Mouse (Mus musculus) large intestine, adult 2 months (tissue): ENCODE data around the gene Ece2. TPM values are rescaled to one million over a fixed set of nuclear protein-coding genes. Genes with fewer than 3 reads are reported as not detected.
A peak's percentile ranks its signal among the peaks of the same experiment; 100 is the strongest.

Experiments used
- DNase-seq: peaks from one replicate; pipeline ENCODE4 v3.0.0-alpha.2; 2012; ENCODE audit warnings: low read depth, low spot score
- WGBS: fragments of 180-500 bp; shearing (Covaris S2); methylation state at CpG from one replicate; pipeline ENCODE4 v1.1.7; 2018; 5-methylcytosine and 5-hydroxymethylcytosine counted together
- polyA plus RNA-seq: library from polyadenylated mRNA; depleted of rRNA; stranded (reverse); fragments of >200 nt; gene quantifications from 2 replicates; pipeline ENCODE4 v1.2.3, GENCODE M21; 2012; rRNA removed

Gene Ece2
- polyA plus RNA-seq, 1 experiment, result 0.43 TPM

GRCm38 (mm10) chr16:20676702-20677101 is 47.1 kb downstream of the Ece2 start:
- DNase-seq, result no peak
- WGBS, result 37% methylated on average over 4 of the region's 4 CpGs

DNA sequence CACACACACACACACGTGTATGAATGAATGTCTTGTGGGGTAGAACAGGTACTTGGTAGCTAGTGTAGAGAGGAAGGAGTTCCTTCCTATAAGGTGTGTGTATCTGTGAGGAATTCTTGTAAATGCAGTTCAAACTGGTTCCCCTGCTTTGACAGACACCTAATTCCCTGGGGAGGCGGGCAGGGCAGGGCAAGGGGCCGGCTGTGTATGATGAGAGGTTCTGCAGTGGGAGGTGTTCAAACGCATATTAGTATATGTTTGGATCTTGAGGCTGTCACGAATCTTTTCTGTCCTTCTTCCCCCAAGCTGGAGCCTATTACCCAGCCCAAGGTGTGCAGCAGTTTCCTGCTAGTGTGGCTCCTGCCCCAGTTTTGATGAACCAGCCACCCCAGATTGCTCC is 47.8 kb downstream of the Ece2 start:
- 36% methylated on average over 5 of the region's 5 CpGs for WGBS

DNA sequence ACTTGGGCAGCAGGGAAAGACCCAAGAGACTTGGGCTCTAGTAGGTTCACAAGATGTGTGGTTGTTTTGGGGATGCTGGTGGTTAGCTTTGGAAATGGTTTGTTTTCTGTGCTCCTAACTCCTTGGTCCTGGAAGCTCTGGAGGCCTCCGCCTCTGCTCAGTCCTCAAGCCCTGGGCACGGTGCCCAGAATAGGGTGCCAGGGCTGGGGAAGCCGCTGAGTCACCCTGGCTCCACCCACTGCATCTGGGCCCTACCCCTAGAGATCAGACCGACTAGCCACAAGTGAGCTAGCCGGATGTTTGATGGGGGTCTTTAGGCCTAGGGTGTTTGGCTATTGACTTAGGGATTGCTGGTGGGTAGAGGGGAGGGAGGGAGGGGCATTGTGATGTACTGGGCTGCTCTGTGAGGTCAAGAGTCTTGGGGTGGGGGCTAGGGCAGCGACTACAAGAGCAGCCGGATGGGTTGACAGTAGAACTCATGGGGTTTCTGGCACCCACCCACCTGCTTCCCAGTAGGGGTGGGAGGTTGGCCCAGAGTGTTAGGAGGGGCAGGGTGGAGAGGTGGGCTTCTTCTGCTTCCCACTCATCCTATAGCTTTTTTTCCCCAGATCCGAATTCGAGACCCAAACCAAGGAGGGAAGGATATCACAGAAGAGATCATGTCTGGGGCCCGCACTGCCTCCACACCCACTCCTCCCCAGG is 48.5 kb downstream of the Ece2 start:
- 47% methylated on average over 10 of the region's 10 CpGs for WGBS
- peak; percentile 91 for DNase-seq

More for the DNA sequence above, 47.8 kb downstream of the Ece2 start:
- DNase-seq, result no peak

DNA sequence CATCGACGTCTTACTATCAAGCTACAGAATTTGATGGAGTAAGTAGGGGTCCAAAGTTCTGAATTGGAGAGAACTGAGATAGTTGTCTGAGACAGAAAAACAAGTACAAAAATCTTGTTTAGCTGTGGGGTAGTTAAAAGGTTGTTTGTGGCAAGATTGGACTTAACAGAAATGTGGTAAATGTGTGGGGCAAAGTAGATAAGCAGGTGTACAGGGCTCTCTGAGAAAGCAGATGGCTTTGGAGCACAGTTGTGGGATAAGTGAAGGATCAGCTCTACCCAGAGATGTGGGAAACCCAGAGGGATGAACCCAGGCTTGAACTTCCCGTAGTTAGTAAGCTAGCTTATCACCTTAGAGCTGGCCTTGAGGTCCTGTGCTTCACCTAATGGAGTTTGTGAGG is 61.1 kb downstream of the Ece2 start:
- 84% methylated on average over 3 of the region's 3 CpGs for WGBS
- no peak for DNase-seq

- 80% methylated on average over 1 of the region's 1 CpGs for WGBS
- no peak for DNase-seq
Observed at GRCm38 (mm10) chr16:20691617-20692016, 62.0 kb downstream of the Ece2 start.

DNA sequence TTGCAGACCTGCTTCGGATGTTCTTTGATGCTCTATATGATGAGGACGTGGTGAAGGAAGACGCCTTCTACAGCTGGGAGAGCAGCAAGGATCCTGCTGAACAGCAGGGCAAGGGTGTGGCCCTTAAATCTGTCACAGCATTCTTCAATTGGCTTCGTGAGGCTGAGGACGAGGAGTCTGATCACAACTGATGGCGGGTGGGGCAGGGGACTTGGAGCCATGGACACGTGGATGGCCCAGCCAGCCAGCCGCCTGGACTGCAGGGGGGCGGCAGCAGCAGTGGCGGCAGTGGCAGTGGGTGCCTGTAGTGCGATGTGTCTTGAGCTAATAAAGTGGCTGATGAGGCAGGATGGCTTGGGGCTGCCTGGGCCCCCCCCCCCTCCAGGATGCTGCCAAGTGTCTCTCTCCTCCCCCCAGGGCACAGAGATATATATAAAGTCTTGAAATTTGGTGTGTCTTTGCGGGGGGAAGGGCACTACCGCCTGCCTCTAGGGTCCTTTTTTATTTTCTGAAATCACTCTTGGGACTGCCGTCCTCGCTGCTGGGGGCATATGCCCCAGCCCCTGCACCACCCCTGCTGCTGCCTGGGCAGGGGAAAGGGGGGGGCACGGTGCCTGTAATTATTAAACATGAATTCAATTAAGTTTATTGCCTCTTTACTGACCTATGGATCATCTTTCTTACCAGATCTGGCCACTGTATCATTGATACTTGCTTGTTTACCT is 62.8 kb downstream of the Ece2 start:
- WGBS, result 63% methylated on average over 16 of the region's 16 CpGs
- DNase-seq, result no peak

DNA sequence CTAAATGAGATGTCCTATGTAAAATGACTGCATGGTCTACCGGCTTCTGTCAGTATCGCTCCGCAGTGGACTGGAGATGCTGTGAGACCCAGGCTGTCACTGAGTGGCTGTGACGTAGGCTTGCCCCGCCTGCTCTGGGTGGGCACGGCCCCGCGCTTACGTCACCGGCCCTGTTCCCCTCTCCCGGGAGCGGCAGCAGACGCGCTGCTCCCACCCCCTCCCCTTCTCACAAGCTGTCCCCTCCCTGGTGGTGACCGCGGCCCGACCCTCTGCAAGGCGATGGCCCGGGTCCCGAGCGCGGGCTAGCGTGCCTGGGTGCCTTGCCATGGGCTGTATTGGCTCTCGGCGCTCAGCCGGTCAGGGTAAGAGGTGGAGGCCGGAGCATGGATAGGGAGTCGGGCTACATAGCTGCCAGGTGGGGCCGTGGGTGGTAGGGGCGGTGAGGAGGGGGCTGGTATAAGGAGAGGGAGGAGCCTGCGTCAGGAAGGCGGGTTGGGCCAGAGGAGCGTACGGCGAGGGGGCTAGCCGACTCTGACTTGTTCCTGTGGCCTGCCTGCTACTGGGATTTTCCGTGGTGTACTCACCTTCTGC is 63.6 kb downstream of the Ece2 start, which contains the start of gene Fam131a:
TSS of gene Fam131a (plus strand) at position 131 of the 591 bp plus-strand sequence.
- 1% methylated on average over 37 of the region's 37 CpGs for WGBS
- no peak for DNase-seq

- DNase-seq, result no peak
- 58% methylated on average over 8 of the region's 8 CpGs for WGBS
Observed at GRCm38 (mm10) chr16:20694781-20695180, 65.2 kb downstream of the Ece2 start.

- no peak for DNase-seq
- 8% methylated on average over 46 of the region's 46 CpGs for whole genome bisulfite sequencing
Observed at GRCm38 (mm10) chr16:20695622-20696323, 66.1 kb downstream of the Ece2 start.

Other genes with a start within 250 kb of the Ece2 start
- gene Abcc5, start 203.4 kb upstream of the Ece2 start, polyA plus RNA-seq, result 15.0 and 22.3 TPM in 2 replicates
- gene Eif2b5, start 131.0 kb upstream of the Ece2 start, polyA plus RNA-seq, result 28.8 and 30.9 TPM in 2 replicates
- 18.4 and 32.2 TPM in 2 replicates for gene Dvl3, start 112.8 kb upstream of the Ece2 start, polyA plus RNA-seq
- gene Ap2m1, start 94.3 kb upstream of the Ece2 start, polyA plus RNA-seq, result 553 and 587 TPM in 2 replicates
- gene Abcf3, start 81.3 kb upstream of the Ece2 start, polyA plus RNA-seq, result 35.9 and 46.4 TPM in 2 replicates
- 2.2 and 4.6 TPM in 2 replicates for gene Vwa5b2, start 40.4 kb upstream of the Ece2 start, polyA plus RNA-seq
- 16.9 and 18.6 TPM in 2 replicates for gene Eef1akmt4, start 18.2 kb upstream of the Ece2 start, polyA plus RNA-seq
- gene Gm49333, start 18.2 kb upstream of the Ece2 start, polyA plus RNA-seq, result 0.16 TPM in 1 of 2 replicates, not detected in the other
- 21.1 and 24.1 TPM in 2 replicates for gene Alg3, start 18.1 kb upstream of the Ece2 start, polyA plus RNA-seq
- gene Camk2n2, start 8.5 kb upstream of the Ece2 start, polyA plus RNA-seq, result 2.0 and 3.3 TPM in 2 replicates
- 96.4 and 100 TPM in 2 replicates for gene Psmd2, start 21.8 kb downstream of the Ece2 start, polyA plus RNA-seq
- gene Eif4g1, start 38.5 kb downstream of the Ece2 start, polyA plus RNA-seq, result 150 and 288 TPM in 2 replicates
- 3.4 and 3.8 TPM in 2 replicates for gene Fam131a, start 63.4 kb downstream of the Ece2 start, polyA plus RNA-seq
- gene Polr2h, start 87.8 kb downstream of the Ece2 start, polyA plus RNA-seq, result 27.7 and 28.1 TPM in 2 replicates
- 87.7 and 159 TPM in 2 replicates for gene Clcn2, start 87.9 kb downstream of the Ece2 start, polyA plus RNA-seq
- 2.4 and 3.6 TPM in 2 replicates for gene Chrd, start 103.3 kb downstream of the Ece2 start, polyA plus RNA-seq
- 10.2 and 11.9 TPM in 2 replicates for gene Thpo, start 104.7 kb downstream of the Ece2 start, polyA plus RNA-seq